Mouse (Mus musculus) layer of hippocampus, adult 8-10 months (tissue): Measurements from ENCODE around the gene Tnnt3. TPM values are rescaled to one million over a fixed set of nuclear protein-coding genes. Genes with fewer than 3 reads are reported as not detected.

Source experiments
- DNase-seq, 2 experiments: peaks; one replicate each; pipeline ENCODE4 v3.0.0; 2022; ENCODE audit warnings: low spot score in 2 of 2
- total RNA-seq, 4 experiments: library from RNA; stranded (reverse); gene quantifications; 2 replicates each; pipeline ENCODE4 v1.2.4; 2022

Gene Tnnt3
- total RNA-seq, 4 experiments from 2014 or later, result 1.2 to 3.8 TPM; not detected in 2

DNA sequence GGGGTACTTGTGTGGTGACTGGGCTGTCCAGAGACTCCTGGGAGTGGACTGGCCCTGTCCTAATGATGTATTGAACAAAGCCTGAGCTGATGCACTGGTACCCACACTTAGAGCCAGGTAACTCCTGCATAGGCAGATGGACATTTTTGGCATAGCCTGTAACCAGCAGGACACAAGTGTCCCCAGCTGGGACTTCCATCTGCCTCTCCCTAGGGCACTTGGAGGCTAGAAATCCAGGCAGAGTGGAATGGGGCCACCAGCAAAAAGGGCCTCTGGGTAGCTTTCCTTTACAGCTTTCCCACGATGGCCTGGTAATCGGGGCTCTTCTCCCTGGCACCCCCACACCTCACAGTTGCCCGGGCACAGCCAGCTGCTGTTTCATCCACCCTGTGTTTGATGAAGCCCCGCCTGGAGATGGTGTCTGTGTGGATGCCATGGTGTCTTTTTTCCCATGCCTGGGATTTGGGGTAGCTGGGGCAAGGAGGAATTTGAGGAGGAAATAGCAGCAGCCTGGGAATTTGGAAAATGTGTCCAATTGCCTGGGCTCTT lies 63.3 kb downstream of the Tnnt3 start:
- DNase-seq, result peak in 1 of 2 experiments; percentile 18

DNA sequence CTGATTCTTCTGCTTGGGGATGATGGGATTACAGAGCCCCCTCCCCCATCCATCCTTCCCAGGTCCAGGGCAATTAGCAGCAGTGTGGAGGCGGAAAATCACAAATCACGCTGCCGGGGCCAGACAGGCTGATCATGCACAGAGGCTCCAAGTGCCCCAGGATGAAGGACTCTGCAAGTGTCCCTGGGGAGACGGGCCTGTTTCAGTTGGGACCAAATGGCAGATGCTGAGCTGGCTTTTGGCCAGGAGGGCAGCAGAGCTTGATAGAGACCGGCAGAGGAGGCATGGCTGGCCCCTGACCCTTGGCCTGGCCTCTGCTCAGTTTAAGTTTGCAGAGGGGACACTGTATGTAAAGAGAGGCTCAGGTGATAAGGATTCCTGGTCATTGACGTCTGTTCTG lies 64.5 kb downstream of the Tnnt3 start:
- DNase-seq, result no peak

DNA sequence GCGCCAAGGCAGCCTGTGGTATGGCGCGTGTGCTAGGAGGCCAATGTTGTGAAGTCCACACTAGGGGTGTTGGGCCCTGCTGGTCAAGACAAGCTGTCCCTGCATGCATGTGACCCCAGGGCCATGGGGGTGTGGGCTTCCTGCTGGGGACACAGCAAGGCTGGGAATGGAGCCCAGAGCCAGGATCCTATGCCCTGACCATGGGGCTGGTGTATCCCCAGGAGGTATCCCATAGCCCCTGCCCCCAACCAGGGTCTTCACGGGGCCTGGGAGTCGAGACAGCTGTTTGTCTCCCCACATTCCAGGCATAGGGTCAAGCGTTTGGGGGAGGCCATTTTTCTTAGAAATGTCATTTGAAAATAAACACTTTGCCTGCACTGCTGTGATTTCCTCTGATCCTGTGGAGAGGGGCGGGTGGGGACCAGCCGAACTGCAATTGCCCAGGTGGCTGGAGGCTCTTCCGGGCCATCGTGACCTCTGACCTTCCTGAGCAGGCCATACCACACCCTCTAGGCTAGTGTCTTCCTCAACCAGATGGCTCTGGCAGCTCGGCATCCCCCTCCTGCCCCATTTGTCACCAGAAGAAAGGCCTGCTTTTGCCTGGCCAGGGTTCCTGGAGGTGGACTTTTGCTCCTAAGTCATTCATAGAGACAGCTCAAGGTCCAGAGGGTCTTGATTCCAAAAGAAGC lies 66.5 kb downstream of the Tnnt3 start:
- DNase-seq, result no peak

Other genes with a start within 250 kb of the Tnnt3 start
- not detected for gene Gm2431, start 240.5 kb upstream of the Tnnt3 start, total RNA-seq
- not detected for gene Gm4559, start 224.5 kb upstream of the Tnnt3 start, total RNA-seq
- not detected for gene Krtap5-1, start 201.7 kb upstream of the Tnnt3 start, total RNA-seq
- gene Krtap5-4, start 195.3 kb upstream of the Tnnt3 start, total RNA-seq, result not detected
- gene Ifitm10, start 125.1 kb upstream of the Tnnt3 start, total RNA-seq, result 10 to 100 TPM; 33.3 to 40.3 (median 35.8) TPM
- 10 to 100 TPM in 2 of 4 experiments, 1 to 10 TPM in 2; 2.0 to 27.5 (median 16.4) TPM for gene Gm49369, start 116.2 kb upstream of the Tnnt3 start, total RNA-seq
- 1,000 to 10,000 TPM in 2 of 4 experiments, 100 to 1,000 TPM in 2; 302 to 1,974 (median 897) TPM for gene Ctsd, start 110.8 kb upstream of the Tnnt3 start, total RNA-seq
- gene Syt8, start 64.0 kb upstream of the Tnnt3 start, total RNA-seq, result 1 to 10 TPM in 2 of 4 experiments, under 1 TPM in 1, not detected in 1; 0.29 to 2.3 (median 1.9) TPM
- gene Tnni2, start 57.0 kb upstream of the Tnnt3 start, total RNA-seq, result 1 to 10 TPM; 1.2 to 4.9 (median 2.7) TPM
- gene Lsp1, start 38.0 kb upstream of the Tnnt3 start, total RNA-seq, result 10 to 100 TPM in 2 of 4 experiments, 1 to 10 TPM in 2; 2.2 to 18.3 (median 8.4) TPM
- gene Mrpl23, start 33.9 kb downstream of the Tnnt3 start, total RNA-seq, result 1 to 10 TPM; 4.8 to 6.8 (median 5.7) TPM
- 10 to 100 TPM; 52.4 to 90.2 (median 73.6) TPM for gene Igf2, start 168.0 kb downstream of the Tnnt3 start, total RNA-seq
- under 1 TPM in 1 of 4 experiments, not detected in 3; 0.30 TPM for gene Gm49394, start 171.1 kb downstream of the Tnnt3 start, total RNA-seq
- gene Ins2, start 244.5 kb downstream of the Tnnt3 start, total RNA-seq, result not detected